ENCODE assay signal across 13 mouse cellular contexts in genomic region chr7:75591961-75592360, GRCm38 (mm10).
"Had no signal": no experiment of that assay in that cellular context is flagged by ENCODE, and none has a peak within 500 bp of the region (broad histone marks: within the 10 kb centered on the region; RNA-seq: fewer than 3 reads in every experiment).

No protein-coding gene starts in this region.

- H3K4me2 ChIP-seq: neural tube, embryonic 13.5 days; neural tube, embryonic 15.5 days; stomach, embryonic 15.5 days had no signal

- H3K4me3 ChIP-seq: neural tube, embryonic 13.5 days; neural tube, embryonic 15.5 days; stomach, embryonic 15.5 days had no signal

- H3K4me1 ChIP-seq: neural tube, embryonic 13.5 days; neural tube, embryonic 15.5 days; stomach, embryonic 15.5 days had no signal

- H3K9ac ChIP-seq: neural tube, embryonic 13.5 days; neural tube, embryonic 15.5 days; stomach, embryonic 15.5 days had no signal

- H3K36me3 ChIP-seq: neural tube, embryonic 13.5 days; neural tube, embryonic 15.5 days; stomach, embryonic 15.5 days had no signal

- H3K9me3 ChIP-seq: neural tube, embryonic 13.5 days; neural tube, embryonic 15.5 days; stomach, embryonic 15.5 days had no signal

- H3K27me3 ChIP-seq: neural tube, embryonic 13.5 days; neural tube, embryonic 15.5 days; stomach, embryonic 15.5 days had no signal

- H3K27ac ChIP-seq: neural tube, embryonic 13.5 days; neural tube, embryonic 15.5 days; stomach, embryonic 15.5 days; stomach, postnatal 0 days had no signal

- DNase-seq: retina, postnatal 1 day; right cerebral cortex, adult 18-20 months; right cerebral cortex, postnatal 14 days; right cerebral cortex, postnatal 25 days; right cerebral cortex, postnatal 4 days; spleen, adult 18-20 months; thymus, postnatal 14 days; thymus, postnatal 36 days; thymus, postnatal 4 days had no signal
